Mouse (Mus musculus): ENCODE data around the gene Fbxo3.

DNA sequence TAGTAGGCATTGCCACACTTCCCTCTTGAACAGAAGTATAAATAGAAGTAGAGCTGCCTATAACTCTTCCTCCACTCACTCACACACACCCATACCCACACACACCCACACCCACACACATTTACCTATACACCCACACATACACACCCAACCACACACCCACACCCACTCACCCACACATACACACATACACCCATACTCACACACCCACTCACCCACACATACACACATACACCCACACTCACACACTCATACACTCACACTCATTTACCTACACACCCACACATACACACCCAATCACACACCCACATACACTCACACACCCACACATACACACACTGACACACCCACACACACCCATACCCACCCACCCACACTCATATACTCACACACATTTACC lies 55.0 kb downstream of the Fbxo3 start:
- TF ChIP-seq POLR2A (IDR thresholded peaks at IDR 0.05; ENCODE audit: extremely low read depth, insufficient read depth, low read length), result no peak
- TF ChIP-seq CTCF (IDR thresholded peaks at IDR 0.05; ENCODE audit: low read depth, low read length), result no peak

Data from liver, adult 2 months (tissue).